In genomic region chr2:124235237-124236055, GRCm38 (mm10) we compare ENCODE assay signal across 16 mouse cellular contexts.
A peak's percentile ranks its signal among the peaks of the same experiment; 100 is the strongest.
DNase-seq lines count a peak whose midpoint lies in the region; ATAC-seq and TF ChIP-seq lines count a peak whose summit lies in the region.
"Had no signal": no experiment of that assay in that cellular context is flagged by ENCODE, and none has a peak within 500 bp of the region (broad histone marks: within the 10 kb centered on the region; RNA-seq: fewer than 3 reads in every experiment).

No protein-coding gene starts in this region.

- H3K4me2 ChIP-seq in hindbrain, embryonic 11.5 days (replicated peaks; ENCODE audit: low read depth, low read length): no peak overlapping the region
- no peak overlapping the region for H3K4me2 ChIP-seq in midbrain, embryonic 16.5 days (ENCODE audit: low read length)
- H3K4me2 ChIP-seq: stomach, embryonic 15.5 days had no signal

- no peaks in the 10 kb centered on the region for H3K4me1 ChIP-seq in hindbrain, embryonic 11.5 days (replicated peaks; ENCODE audit: control insufficient read depth, insufficient read depth, low read length)
- H3K4me1 ChIP-seq in midbrain, embryonic 16.5 days (ENCODE audit: control insufficient read depth, insufficient read depth, low read length): peaks cover 13% of the 10 kb centered on the region; the same call in 1 of the 2 replicates
- peaks cover 6% of the 10 kb centered on the region; the same call in 1 of the 2 replicates for H3K4me1 ChIP-seq in cerebellum, adult 2 months (ENCODE audit: control insufficient read depth, insufficient read depth, low read length)
- H3K4me1 ChIP-seq: stomach, embryonic 15.5 days had no signal

- 34% methylated on average over 6 of the region's 6 CpGs for WGBS in hindbrain, embryonic 11.5 days
- 27% methylated on average over 6 of the region's 6 CpGs for WGBS in midbrain, embryonic 16.5 days
- 62% methylated on average over 6 of the region's 6 CpGs for WGBS in cerebellum, adult 2 months

- H3K36me3 ChIP-seq in hindbrain, embryonic 11.5 days (ENCODE audit: control insufficient read depth, insufficient read depth, low read length): no peaks in the 10 kb centered on the region
- no peaks in the 10 kb centered on the region for H3K36me3 ChIP-seq in midbrain, embryonic 16.5 days (ENCODE audit: control insufficient read depth, insufficient read depth, low read length)
- H3K36me3 ChIP-seq: G1E; stomach, embryonic 15.5 days had no signal

- H3K4me3 ChIP-seq in layer of hippocampus, adult 2 months: no peak overlapping the region
- H3K4me3 ChIP-seq in hindbrain, embryonic 11.5 days (ENCODE audit: low read depth, low read length): no peak overlapping the region
- H3K4me3 ChIP-seq in midbrain, embryonic 16.5 days (ENCODE audit: low read depth, low read length): no peak overlapping the region
- no peak overlapping the region for H3K4me3 ChIP-seq in cerebellum, adult 2 months (replicated peaks; ENCODE audit: insufficient read depth, low read depth, low read length)
- H3K4me3 ChIP-seq: stomach, embryonic 15.5 days had no signal

- no peak for TF ChIP-seq CTCF in layer of hippocampus, adult 2 months (conservative IDR thresholded peaks at IDR 0.05)
- no peak for TF ChIP-seq CTCF in brain, embryonic 14.5 days (IDR thresholded peaks at IDR 0.05; ENCODE audit: borderline replicate concordance, extremely low read depth, insufficient read depth, insufficient read length)
- TF ChIP-seq CTCF in cerebellum, adult 2 months (IDR thresholded peaks at IDR 0.05; ENCODE audit: borderline replicate concordance, insufficient read depth, low read depth, low read length): no peak

- ATAC-seq in hindbrain, embryonic 11.5 days (ENCODE audit: low FRiP score): no peak
- ATAC-seq in midbrain, embryonic 16.5 days: peak; percentile 79; the same call in 1 of the 2 replicates
- no peak for ATAC-seq in activated CD4-positive, CD25-positive, alpha-beta regulatory T cell, adult 4 months
- ATAC-seq: inflammation-experienced regulatory T-cells, adult 6 months; liver, postnatal 0 days had no signal

- H3K27ac ChIP-seq in layer of hippocampus, adult 2 months: peak overlapping the region; percentile 64
- no peak overlapping the region for H3K27ac ChIP-seq in hindbrain, embryonic 11.5 days (ENCODE audit: low read depth, low read length)
- H3K27ac ChIP-seq in midbrain, embryonic 16.5 days (ENCODE audit: low read length): peak overlapping the region; percentile 66
- no peak overlapping the region for H3K27ac ChIP-seq in cerebellum, adult 2 months (ENCODE audit: insufficient read depth, low read length)
- H3K27ac ChIP-seq: stomach, embryonic 15.5 days had no signal

- no peaks in the 10 kb centered on the region for H3K27me3 ChIP-seq in hindbrain, embryonic 11.5 days (ENCODE audit: control insufficient read depth, insufficient read depth, low read length)
- H3K27me3 ChIP-seq in midbrain, embryonic 16.5 days (ENCODE audit: control insufficient read depth, insufficient read depth, low read depth, low read length): no peaks in the 10 kb centered on the region
- no peaks in the 10 kb centered on the region for H3K27me3 ChIP-seq in cerebellum, adult 2 months (ENCODE audit: control insufficient read depth, insufficient read depth, low read length)
- H3K27me3 ChIP-seq: stomach, embryonic 15.5 days had no signal

- no peaks in the 10 kb centered on the region for H3K9me3 ChIP-seq in hindbrain, embryonic 11.5 days (ENCODE audit: control insufficient read depth, low read length)
- no peaks in the 10 kb centered on the region for H3K9me3 ChIP-seq in midbrain, embryonic 16.5 days (replicated peaks; ENCODE audit: control insufficient read depth, low read length, poor library complexity, severe bottlenecking)
- H3K9me3 ChIP-seq: stomach, embryonic 15.5 days had no signal

- TF ChIP-seq POLR2A in brain, embryonic 14.5 days (IDR thresholded peaks at IDR 0.05; ENCODE audit: borderline replicate concordance, extremely low read depth, insufficient read depth, insufficient read length, poor library complexity, severe bottlenecking): no peak
- no peak for TF ChIP-seq POLR2A in cerebellum, adult 2 months (IDR thresholded peaks at IDR 0.05; ENCODE audit: borderline replicate concordance, insufficient read depth, low read length)

- no peak for DNase-seq in layer of hippocampus, adult 2 months (ENCODE audit: low spot score in 2 of 2)
- no peak for DNase-seq in layer of hippocampus, adult 18-20 months (ENCODE audit: low spot score in 2 of 2)
- peak; percentile 62 for DNase-seq in brain, embryonic 14.5 days (ENCODE audit: low read depth)
- peak; percentile 2 for DNase-seq in hindbrain, embryonic 11.5 days (ENCODE audit: low spot score)
- DNase-seq in kidney, adult 9 months: no peak
- DNase-seq in cerebellum, adult 2 months: no peak
- DNase-seq: adrenal gland, postnatal 25 days; cerebellum, postnatal 36 days; liver, postnatal 0 days; spleen, adult 18-20 months; thymus, postnatal 14 days had no signal

- H3K9ac ChIP-seq in hindbrain, embryonic 11.5 days (ENCODE audit: low read depth, low read length): no peak overlapping the region
- no peak overlapping the region; the same call in 1 of the 2 replicates for H3K9ac ChIP-seq in midbrain, embryonic 16.5 days (ENCODE audit: low read depth, low read length)
- H3K9ac ChIP-seq: liver, postnatal 0 days; stomach, embryonic 15.5 days had no signal

Comparison
In these comparisons a context has a peak if more than half of its experiments do, and no peak if none do; other contexts are left out.
1. DNase-seq: peak in brain, embryonic 14.5 days (single experiment) and hindbrain, embryonic 11.5 days (single experiment); none in layer of hippocampus, adult 2 months (0 of 2), layer of hippocampus, adult 18-20 months (0 of 2), kidney, adult 9 months (single experiment) and cerebellum, adult 2 months (0 of 2).
2. H3K27ac ChIP-seq: peak in layer of hippocampus, adult 2 months (single experiment) and midbrain, embryonic 16.5 days (single experiment); none in hindbrain, embryonic 11.5 days (single experiment) and cerebellum, adult 2 months (single experiment).